Mouse (Mus musculus): ENCODE results near the gene Spg11. TPM values are rescaled to one million over a fixed set of nuclear protein-coding genes. Genes with fewer than 3 reads are reported as not detected.
A peak's percentile ranks its signal among the peaks of the same experiment; 100 is the strongest.

The Spg11 gene
- polyA plus RNA-seq, 1 experiment = 14.9 TPM

DNA sequence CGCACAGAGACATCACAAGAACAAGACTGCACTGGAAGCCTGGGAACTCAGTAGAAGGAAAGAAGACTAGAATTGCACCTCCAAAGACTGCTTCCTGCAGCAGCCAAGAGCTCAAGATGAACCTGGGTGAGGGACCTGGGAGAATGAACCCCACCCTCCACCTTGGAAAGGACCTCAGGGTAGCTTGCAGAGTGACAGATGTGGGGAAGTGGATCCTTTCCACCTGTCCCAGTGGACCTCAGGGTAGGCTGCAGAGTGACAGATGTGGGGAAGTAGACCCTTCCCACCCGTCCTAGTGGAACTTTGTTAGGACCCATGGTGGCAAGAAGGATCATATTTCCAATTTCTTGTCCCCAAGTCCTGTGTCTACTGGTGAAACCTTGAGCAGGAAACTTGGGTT is 37.1 kb upstream of the Spg11 start:
- DNase-seq (ENCODE audit: low read depth) = no peak

DNA sequence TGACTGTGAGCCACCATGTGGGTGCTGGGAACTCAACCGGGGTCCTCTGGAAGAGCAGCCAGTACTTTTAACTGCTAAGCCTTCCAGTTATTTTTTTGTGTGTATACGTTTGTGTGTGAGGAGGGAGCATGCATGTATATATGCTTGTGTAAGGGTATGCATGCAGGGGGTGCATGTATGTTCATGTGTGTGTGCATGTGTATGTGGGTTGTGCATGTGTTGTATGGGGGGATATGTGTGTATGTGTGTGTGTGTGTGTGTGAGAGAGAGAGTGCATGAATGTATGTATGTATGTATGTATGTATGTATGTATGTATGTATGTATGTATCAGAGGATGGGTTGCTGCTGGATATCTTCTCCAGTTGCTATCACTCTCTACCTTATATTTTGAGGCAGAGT is 36.3 kb upstream of the Spg11 start:
- DNase-seq (ENCODE audit: low read depth) = no peak
- no peak for TF ChIP-seq CTCF (IDR thresholded peaks at IDR 0.05; ENCODE audit: borderline replicate concordance, extremely low read depth, insufficient read depth, insufficient read length)
- no peak for TF ChIP-seq POLR2A (IDR thresholded peaks at IDR 0.05; ENCODE audit: borderline replicate concordance, extremely low read depth, insufficient read depth, insufficient read length, poor library complexity, severe bottlenecking)

More for the DNA sequence above, 37.1 kb upstream of the Spg11 start:
- TF ChIP-seq CTCF (IDR thresholded peaks at IDR 0.05; ENCODE audit: borderline replicate concordance, extremely low read depth, insufficient read depth, insufficient read length) = no peak
- TF ChIP-seq POLR2A (IDR thresholded peaks at IDR 0.05; ENCODE audit: borderline replicate concordance, extremely low read depth, insufficient read depth, insufficient read length, poor library complexity, severe bottlenecking) = no peak

DNA sequence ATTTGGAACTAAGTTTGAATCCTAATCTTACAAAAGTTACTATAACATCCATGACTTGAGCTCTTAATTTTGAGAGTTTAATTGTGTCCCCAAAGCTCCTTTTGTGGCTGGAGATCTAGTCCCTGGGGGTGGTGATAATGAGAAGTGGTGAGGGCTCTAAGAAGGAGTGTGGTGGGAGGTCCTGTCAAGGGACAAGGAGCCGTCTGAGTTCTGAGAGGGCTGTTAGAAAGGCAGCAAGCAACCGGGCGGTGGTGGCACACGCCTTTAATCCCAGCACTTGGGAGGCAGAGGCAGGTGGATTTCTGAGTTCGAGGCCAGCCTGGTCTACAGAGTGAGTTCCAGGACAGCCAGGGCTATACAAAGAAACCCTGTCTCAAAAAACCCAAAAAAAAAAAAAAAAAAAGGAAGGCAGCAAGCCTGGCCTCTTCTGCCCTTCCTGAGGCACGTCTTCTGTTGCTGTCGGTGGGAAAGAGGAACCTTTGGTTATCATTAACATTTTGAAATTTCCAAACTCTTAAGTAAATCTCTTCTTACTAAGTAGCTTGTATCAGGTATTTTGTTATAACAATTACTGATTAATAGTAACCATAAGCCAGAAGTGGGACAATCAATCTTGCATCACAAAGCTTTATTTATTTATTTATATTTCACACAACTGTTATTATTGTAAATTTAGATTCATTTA is 35.6 kb upstream of the Spg11 start:
- TF ChIP-seq CTCF (IDR thresholded peaks at IDR 0.05; ENCODE audit: borderline replicate concordance, extremely low read depth, insufficient read depth, insufficient read length) (no peak), POLR2A (IDR thresholded peaks at IDR 0.05; ENCODE audit: borderline replicate concordance, extremely low read depth, insufficient read depth, insufficient read length, poor library complexity, severe bottlenecking) (no peak)
- no peak for DNase-seq (ENCODE audit: low read depth)

DNA sequence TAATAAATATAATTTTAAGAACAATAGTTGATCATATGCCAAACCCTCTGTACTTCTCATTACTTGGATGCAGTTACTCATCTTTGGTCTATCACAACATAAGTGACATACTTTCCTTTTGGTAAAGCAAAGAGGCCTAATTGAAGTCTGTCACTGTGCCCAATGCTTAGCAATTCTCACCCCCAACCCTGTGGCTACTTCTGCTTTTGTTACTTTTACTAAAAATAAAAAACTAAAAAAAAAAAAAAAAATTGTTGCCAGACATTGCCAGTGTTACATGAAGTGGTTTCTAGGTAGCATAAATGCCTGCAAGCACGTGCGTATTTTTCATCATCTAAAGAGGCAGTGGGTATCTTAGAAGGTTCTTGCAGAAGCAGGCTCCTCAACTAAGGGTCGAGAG is 34.7 kb upstream of the Spg11 start:
- TF ChIP-seq CTCF (IDR thresholded peaks at IDR 0.05; ENCODE audit: borderline replicate concordance, extremely low read depth, insufficient read depth, insufficient read length) = no peak
- TF ChIP-seq POLR2A (IDR thresholded peaks at IDR 0.05; ENCODE audit: borderline replicate concordance, extremely low read depth, insufficient read depth, insufficient read length, poor library complexity, severe bottlenecking) = no peak
- DNase-seq (ENCODE audit: low read depth) = no peak

DNA sequence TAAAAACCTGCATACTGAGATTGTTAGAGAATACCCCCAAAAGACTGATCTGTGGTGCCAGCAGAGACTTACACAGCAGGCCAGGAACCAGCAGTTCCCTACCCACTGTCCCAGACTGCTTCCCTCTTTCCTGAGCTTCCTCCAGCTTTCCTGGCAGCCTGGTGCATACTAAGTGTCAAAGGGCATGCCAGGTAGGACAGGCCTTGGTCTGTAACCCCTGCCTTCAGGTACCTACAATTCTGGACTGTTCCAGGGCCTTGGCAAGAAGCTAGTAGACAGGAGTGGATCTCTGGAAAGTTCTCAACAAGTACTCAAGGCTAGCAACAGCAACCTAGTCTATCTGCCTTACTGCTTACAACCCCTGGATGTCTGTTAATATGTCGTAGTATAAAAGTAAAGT is 33.0 kb upstream of the Spg11 start:
- DNase-seq (ENCODE audit: low read depth) = no peak
- TF ChIP-seq POLR2A (IDR thresholded peaks at IDR 0.05; ENCODE audit: borderline replicate concordance, extremely low read depth, insufficient read depth, insufficient read length, poor library complexity, severe bottlenecking) (no peak), CTCF (IDR thresholded peaks at IDR 0.05; ENCODE audit: borderline replicate concordance, extremely low read depth, insufficient read depth, insufficient read length) (no peak)

DNA sequence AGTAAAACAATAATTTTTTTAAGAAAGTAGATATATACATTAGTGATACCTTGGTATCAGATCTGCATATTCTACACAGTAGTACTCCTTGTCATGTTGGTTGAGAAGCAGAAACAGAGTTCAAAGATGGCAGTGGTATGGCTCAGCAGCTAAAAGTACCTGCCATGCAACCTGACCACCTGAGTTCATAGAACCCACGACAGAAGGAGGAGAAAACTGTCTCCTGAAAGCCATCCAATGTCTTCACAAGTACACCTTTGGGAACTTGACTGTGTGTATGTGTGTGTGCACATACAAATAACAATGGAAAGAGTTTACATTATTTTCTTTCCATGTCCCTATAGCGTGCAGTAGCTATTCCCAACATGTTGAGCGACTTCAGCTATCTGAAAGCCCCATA is 31.5 kb upstream of the Spg11 start:
- no peak for DNase-seq (ENCODE audit: low read depth)
- TF ChIP-seq CTCF (IDR thresholded peaks at IDR 0.05; ENCODE audit: borderline replicate concordance, extremely low read depth, insufficient read depth, insufficient read length) = no peak
- no peak for TF ChIP-seq POLR2A (IDR thresholded peaks at IDR 0.05; ENCODE audit: borderline replicate concordance, extremely low read depth, insufficient read depth, insufficient read length, poor library complexity, severe bottlenecking)

DNA sequence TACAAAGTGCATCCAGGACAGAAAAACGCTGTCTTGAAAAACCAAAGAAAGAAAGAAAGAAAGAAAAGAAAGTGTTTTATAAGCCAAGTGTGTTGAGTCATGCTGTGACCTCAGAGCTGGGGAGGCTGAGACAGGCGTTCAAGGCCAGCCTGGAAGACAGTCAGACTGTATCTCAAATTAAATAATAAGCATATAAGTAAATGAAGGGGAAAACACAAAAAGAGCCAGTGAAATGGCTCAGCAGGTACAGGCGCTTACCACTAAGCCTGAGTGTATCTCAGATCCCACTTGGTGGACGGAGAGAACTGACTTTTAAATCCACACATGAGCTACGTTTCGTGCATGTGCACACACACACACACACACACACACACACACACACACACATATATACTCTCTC is 31.1 kb upstream of the Spg11 start:
- TF ChIP-seq CTCF (IDR thresholded peaks at IDR 0.05; ENCODE audit: borderline replicate concordance, extremely low read depth, insufficient read depth, insufficient read length) = no peak
- TF ChIP-seq POLR2A (IDR thresholded peaks at IDR 0.05; ENCODE audit: borderline replicate concordance, extremely low read depth, insufficient read depth, insufficient read length, poor library complexity, severe bottlenecking) = no peak
- no peak for DNase-seq (ENCODE audit: low read depth)

DNA sequence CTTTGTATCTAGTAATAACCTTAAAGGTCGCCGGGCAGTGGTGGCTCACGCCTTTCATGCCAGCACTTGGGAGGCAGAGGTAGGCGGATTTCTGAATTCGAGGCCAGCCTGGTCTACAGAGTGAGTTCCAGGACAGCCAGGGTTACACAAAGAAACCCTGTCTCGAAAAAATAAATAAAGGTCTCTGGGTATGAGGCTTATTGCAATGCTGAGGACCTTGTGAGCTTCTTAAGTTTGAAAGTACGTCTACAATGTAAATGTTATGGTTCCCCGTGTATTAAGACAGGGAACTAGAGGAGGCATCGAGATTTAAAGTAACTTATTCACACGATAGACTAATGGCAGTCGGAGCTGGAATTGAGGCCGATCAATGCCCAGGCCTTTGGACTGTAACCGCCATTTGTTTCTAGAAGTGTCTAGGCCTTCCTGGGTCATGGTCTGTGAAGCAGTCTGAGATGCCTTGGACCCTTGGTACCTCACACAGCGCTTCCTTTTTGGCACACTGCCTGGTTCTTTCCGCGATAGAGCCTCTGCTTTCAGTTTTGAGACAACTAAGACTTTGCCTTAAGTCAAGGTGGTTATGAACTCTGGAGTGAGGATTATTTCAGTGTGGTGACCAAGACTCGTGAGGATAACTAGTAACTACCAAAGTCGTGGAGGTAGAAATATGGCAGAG is 30.2 kb upstream of the Spg11 start:
- TF ChIP-seq CTCF (IDR thresholded peaks at IDR 0.05; ENCODE audit: borderline replicate concordance, extremely low read depth, insufficient read depth, insufficient read length) (no peak), POLR2A (IDR thresholded peaks at IDR 0.05; ENCODE audit: borderline replicate concordance, extremely low read depth, insufficient read depth, insufficient read length, poor library complexity, severe bottlenecking) (no peak)
- DNase-seq (ENCODE audit: low read depth) = peak; percentile 45

DNA sequence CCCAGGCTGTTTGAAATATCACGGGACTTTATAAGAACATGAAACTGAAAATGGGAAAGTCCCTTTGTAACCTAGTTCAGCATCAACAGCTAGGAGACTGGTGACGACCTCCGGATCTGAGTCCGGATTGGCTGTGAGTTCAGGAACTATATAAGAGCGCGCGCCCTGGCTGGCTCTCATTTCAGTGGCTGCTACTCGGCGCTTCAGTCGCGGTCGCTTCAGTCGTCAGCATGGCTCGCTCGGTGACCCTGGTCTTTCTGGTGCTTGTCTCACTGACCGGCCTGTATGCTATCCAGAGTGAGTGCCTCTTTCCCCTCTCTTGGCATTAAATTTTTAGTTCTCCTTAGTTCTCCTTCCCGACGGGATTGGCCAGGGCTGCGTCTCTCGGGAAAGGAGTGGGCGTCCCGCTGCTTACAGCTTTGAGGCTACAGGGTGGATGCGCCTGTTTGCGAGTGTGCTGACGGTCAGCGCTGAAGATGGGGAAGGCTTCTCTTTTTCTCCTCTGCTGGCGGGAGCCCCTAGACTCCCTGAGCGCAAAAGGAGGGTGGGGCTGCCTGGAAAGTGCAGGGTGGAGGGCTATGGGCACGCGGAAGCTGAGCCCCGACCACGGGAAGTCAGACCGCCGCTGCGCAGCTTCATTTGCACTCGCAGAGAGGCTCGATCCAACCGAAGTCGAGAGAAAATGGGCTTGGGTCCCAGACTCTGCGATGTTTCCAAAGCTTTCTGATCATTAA is 29.5 kb upstream of the Spg11 start, which contains the start of gene B2m:
B2m (plus strand) TSS at position 179 of the 734 bp plus-strand sequence.
- TF ChIP-seq POLR2A (IDR thresholded peaks at IDR 0.05; ENCODE audit: borderline replicate concordance, extremely low read depth, insufficient read depth, insufficient read length, poor library complexity, severe bottlenecking) = peak; percentile 65; the same call in 1 of the 2 replicates
- TF ChIP-seq CTCF (IDR thresholded peaks at IDR 0.05; ENCODE audit: borderline replicate concordance, extremely low read depth, insufficient read depth, insufficient read length) = no peak

DNA sequence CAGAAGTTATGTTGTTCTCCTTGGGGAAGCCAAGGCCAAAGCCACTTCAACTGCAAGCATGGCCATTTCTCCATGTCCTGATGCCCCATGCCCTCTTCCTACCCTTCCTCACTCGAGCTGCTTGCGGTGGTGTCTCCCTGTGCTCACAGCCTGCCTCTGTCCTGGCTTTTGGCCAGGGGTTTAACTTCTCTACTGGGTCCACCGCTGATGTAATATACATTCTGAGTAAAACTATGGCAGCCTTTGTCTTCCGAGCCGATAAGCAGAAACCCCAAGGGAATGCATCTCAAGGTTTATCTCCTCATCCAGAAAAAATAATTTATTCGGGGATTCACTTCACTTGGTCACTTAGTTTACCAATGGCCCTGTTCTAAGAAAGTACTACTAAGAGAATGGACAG is 28.5 kb upstream of the Spg11 start:
- TF ChIP-seq POLR2A (IDR thresholded peaks at IDR 0.05; ENCODE audit: borderline replicate concordance, extremely low read depth, insufficient read depth, insufficient read length, poor library complexity, severe bottlenecking) (no peak), CTCF (IDR thresholded peaks at IDR 0.05; ENCODE audit: borderline replicate concordance, extremely low read depth, insufficient read depth, insufficient read length) (no peak)
- no peak for DNase-seq (ENCODE audit: low read depth)

More for the DNA sequence above, 29.5 kb upstream of the Spg11 start, which contains the start of gene B2m:
- DNase-seq (ENCODE audit: low read depth) = peak; percentile 96

DNA sequence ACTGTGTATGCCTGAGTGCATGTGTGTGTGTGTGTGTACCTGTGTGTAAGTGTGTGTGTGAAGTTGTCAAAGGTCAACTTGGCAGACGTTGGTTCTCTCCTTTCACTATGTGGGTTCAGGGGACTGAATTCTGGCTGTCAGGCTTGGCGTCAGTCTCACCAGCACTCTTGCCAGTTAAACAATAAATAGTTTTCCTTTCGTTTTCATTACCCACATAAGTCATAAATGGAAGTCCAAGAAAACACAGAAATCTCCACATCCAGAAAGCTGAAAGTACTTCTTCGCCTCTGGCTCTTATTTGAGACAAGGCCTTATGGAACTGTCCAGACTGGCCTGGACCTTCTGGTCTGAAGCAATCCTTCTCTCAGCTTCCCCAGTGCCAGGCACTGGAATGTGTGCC is 27.6 kb upstream of the Spg11 start:
- TF ChIP-seq POLR2A (IDR thresholded peaks at IDR 0.05; ENCODE audit: borderline replicate concordance, extremely low read depth, insufficient read depth, insufficient read length, poor library complexity, severe bottlenecking) (no peak), CTCF (IDR thresholded peaks at IDR 0.05; ENCODE audit: borderline replicate concordance, extremely low read depth, insufficient read depth, insufficient read length) (no peak)
- DNase-seq (ENCODE audit: low read depth) = no peak
